Mouse (Mus musculus): ENCODE measurements at regions not wholly inside any gene's neighbourhood (a gene's known extent, or its start where the extent isn't known, plus 50 kb on each side); places are given as distances from the start of the nearest gene placed in this dataset.

- Histone ChIP-seq H3K27me3 (ENCODE audit: insufficient read depth, poor library complexity, severe bottlenecking) (no peaks in the 10 kb centered on the region), H3K4me3 (no peak overlapping the region), H3K36me3 (no peaks in the 10 kb centered on the region), H3K27ac (no peak overlapping the region), H3K9me3 (no peaks in the 10 kb centered on the region), H3K4me1 (replicated peaks) (no peaks in the 10 kb centered on the region)
- 82% methylated on average over 4 of the region's 4 CpGs for WGBS
- no peak for DNase-seq (ENCODE audit: low spot score)
Observed at GRCm38 (mm10) chr16:75487915-75488314, 97.9 kb downstream of the Lipi start.

- H3K9me3 ChIP-seq: no peaks in the 10 kb centered on the region
- 84% methylated on average over 5 of the region's 5 CpGs for WGBS
Observed at GRCm38 (mm10) chr16:75483878-75484277, 102.0 kb downstream of the Lipi start.

GRCm38 (mm10) chr16:75465420-75465975, 120.4 kb downstream of the Lipi start:
- WGBS: 88% methylated on average over 6 of the region's 6 CpGs
- Histone ChIP-seq H3K27me3 (ENCODE audit: insufficient read depth, poor library complexity, severe bottlenecking) (no peaks in the 10 kb centered on the region), H3K27ac (no peak overlapping the region), H3K4me3 (no peak overlapping the region), H3K9me3 (no peaks in the 10 kb centered on the region), H3K36me3 (no peaks in the 10 kb centered on the region), H3K4me1 (replicated peaks) (no peaks in the 10 kb centered on the region)
- DNase-seq (ENCODE audit: low spot score): no peak

More at GRCm38 (mm10) chr16:75483878-75484277, 102.0 kb downstream of the Lipi start:
- Histone ChIP-seq H3K27me3 (ENCODE audit: insufficient read depth, poor library complexity, severe bottlenecking) (no peaks in the 10 kb centered on the region), H3K36me3 (no peaks in the 10 kb centered on the region), H3K4me3 (no peak overlapping the region), H3K27ac (no peak overlapping the region), H3K4me1 (replicated peaks) (no peaks in the 10 kb centered on the region)
- no peak for DNase-seq (ENCODE audit: low spot score)

GRCm38 (mm10) chr16:75462136-75462535, 123.7 kb downstream of the Lipi start:
- no peak overlapping the region for H3K4me3 ChIP-seq
- no peak for DNase-seq (ENCODE audit: low spot score)
- no peaks in the 10 kb centered on the region for H3K4me1 ChIP-seq (replicated peaks)
- WGBS: 83% methylated on average over 3 of the region's 3 CpGs
- no peaks in the 10 kb centered on the region for H3K9me3 ChIP-seq
- H3K27me3 ChIP-seq (ENCODE audit: insufficient read depth, poor library complexity, severe bottlenecking): no peaks in the 10 kb centered on the region
- H3K36me3 ChIP-seq: no peaks in the 10 kb centered on the region
- no peak overlapping the region for H3K27ac ChIP-seq

- H3K27me3 ChIP-seq (ENCODE audit: insufficient read depth, poor library complexity, severe bottlenecking): no peaks in the 10 kb centered on the region
- 3% methylated on average over 14 of the region's 14 CpGs for WGBS
- no peaks in the 10 kb centered on the region for H3K9me3 ChIP-seq
- H3K27ac ChIP-seq: no peak overlapping the region
- H3K4me1 ChIP-seq (replicated peaks): peaks cover 9% of the 10 kb centered on the region
- peak; percentile 29 for DNase-seq (ENCODE audit: low spot score)
- H3K36me3 ChIP-seq: no peaks in the 10 kb centered on the region
- H3K4me3 ChIP-seq: peak overlapping the region; percentile 40
Observed at GRCm38 (mm10) chr16:75446901-75447514, 138.9 kb downstream of the Lipi start.

- Histone ChIP-seq H3K4me1 (replicated peaks) (no peaks in the 10 kb centered on the region), H3K9me3 (no peaks in the 10 kb centered on the region), H3K4me3 (no peak overlapping the region), H3K36me3 (no peaks in the 10 kb centered on the region), H3K27ac (no peak overlapping the region), H3K27me3 (ENCODE audit: insufficient read depth, poor library complexity, severe bottlenecking) (no peaks in the 10 kb centered on the region)
- 92% methylated on average over 3 of the region's 3 CpGs for WGBS
- no peak for DNase-seq (ENCODE audit: low spot score)
Observed at GRCm38 (mm10) chr16:75439296-75439695, 146.6 kb downstream of the Lipi start.

- Histone ChIP-seq H3K27ac (no peak overlapping the region), H3K4me1 (replicated peaks) (no peaks in the 10 kb centered on the region), H3K4me3 (no peak overlapping the region), H3K9me3 (no peaks in the 10 kb centered on the region), H3K36me3 (no peaks in the 10 kb centered on the region), H3K27me3 (ENCODE audit: insufficient read depth, poor library complexity, severe bottlenecking) (no peaks in the 10 kb centered on the region)
- no peak for DNase-seq (ENCODE audit: low spot score)
- 80% methylated on average over 6 of the region's 6 CpGs for WGBS
Observed at GRCm38 (mm10) chr16:75433227-75433626, 152.6 kb downstream of the Lipi start.

- no peaks in the 10 kb centered on the region for H3K36me3 ChIP-seq
- DNase-seq (ENCODE audit: low spot score): no peak
- no peaks in the 10 kb centered on the region for H3K27me3 ChIP-seq (ENCODE audit: insufficient read depth, poor library complexity, severe bottlenecking)
- WGBS: 85% methylated on average over 6 of the region's 6 CpGs
- H3K27ac ChIP-seq: no peak overlapping the region
- no peak overlapping the region for H3K4me3 ChIP-seq
- no peaks in the 10 kb centered on the region for H3K4me1 ChIP-seq (replicated peaks)
- H3K9me3 ChIP-seq: no peaks in the 10 kb centered on the region
Observed at GRCm38 (mm10) chr16:75384526-75385222, 201.2 kb downstream of the Lipi start.

GRCm38 (mm10) chr16:75381191-75381590, 204.7 kb downstream of the Lipi start:
- H3K27me3 ChIP-seq (ENCODE audit: insufficient read depth, poor library complexity, severe bottlenecking): no peaks in the 10 kb centered on the region
- WGBS: 47% methylated on average over 1 of the region's 1 CpGs
- no peaks in the 10 kb centered on the region for H3K4me1 ChIP-seq (replicated peaks)
- no peaks in the 10 kb centered on the region for H3K9me3 ChIP-seq
- no peak for DNase-seq (ENCODE audit: low spot score)
- H3K27ac ChIP-seq: no peak overlapping the region
- H3K36me3 ChIP-seq: no peaks in the 10 kb centered on the region
- H3K4me3 ChIP-seq: no peak overlapping the region

- Histone ChIP-seq H3K27ac (no peak overlapping the region), H3K9me3 (no peaks in the 10 kb centered on the region), H3K4me1 (replicated peaks) (no peaks in the 10 kb centered on the region), H3K4me3 (no peak overlapping the region), H3K27me3 (ENCODE audit: insufficient read depth, poor library complexity, severe bottlenecking) (no peaks in the 10 kb centered on the region), H3K36me3 (no peaks in the 10 kb centered on the region)
- no peak for DNase-seq (ENCODE audit: low spot score)
- WGBS: 73% methylated on average over 5 of the region's 5 CpGs
Observed at GRCm38 (mm10) chr16:75369700-75370099, 216.2 kb downstream of the Lipi start.

- Histone ChIP-seq H3K4me3 (no peak overlapping the region), H3K36me3 (no peaks in the 10 kb centered on the region), H3K4me1 (replicated peaks) (no peaks in the 10 kb centered on the region), H3K27me3 (ENCODE audit: insufficient read depth, poor library complexity, severe bottlenecking) (no peaks in the 10 kb centered on the region), H3K9me3 (no peaks in the 10 kb centered on the region), H3K27ac (no peak overlapping the region)
- no peak for DNase-seq (ENCODE audit: low spot score)
- WGBS: 89% methylated on average over 4 of the region's 4 CpGs
Observed at GRCm38 (mm10) chr16:75366727-75367126, 219.1 kb downstream of the Lipi start.

- 54% methylated on average over 8 of the region's 8 CpGs for WGBS
- no peaks in the 10 kb centered on the region for H3K27me3 ChIP-seq (ENCODE audit: insufficient read depth, poor library complexity, severe bottlenecking)
- DNase-seq (ENCODE audit: low spot score): no peak
Observed at GRCm38 (mm10) chr16:75365361-75365994, 220.4 kb downstream of the Lipi start.

GRCm38 (mm10) chr16:75362095-75362494, 223.8 kb downstream of the Lipi start:
- H3K9me3 ChIP-seq: no peaks in the 10 kb centered on the region
- WGBS: 85% methylated on average over 4 of the region's 4 CpGs
- no peaks in the 10 kb centered on the region for H3K4me1 ChIP-seq (replicated peaks)
- no peak for DNase-seq (ENCODE audit: low spot score)
- no peak overlapping the region for H3K27ac ChIP-seq
- H3K27me3 ChIP-seq (ENCODE audit: insufficient read depth, poor library complexity, severe bottlenecking): no peaks in the 10 kb centered on the region
- H3K36me3 ChIP-seq: no peaks in the 10 kb centered on the region
- H3K4me3 ChIP-seq: no peak overlapping the region

More at GRCm38 (mm10) chr16:75365361-75365994, 220.4 kb downstream of the Lipi start:
- no peak overlapping the region for H3K4me3 ChIP-seq
- H3K27ac ChIP-seq: no peak overlapping the region
- H3K36me3 ChIP-seq: no peaks in the 10 kb centered on the region
- no peaks in the 10 kb centered on the region for H3K9me3 ChIP-seq
- H3K4me1 ChIP-seq (replicated peaks): no peaks in the 10 kb centered on the region

Data from hindbrain, embryonic 10.5 days (tissue).